Mouse (Mus musculus) C2C12 (cell line): ENCODE measurements around the gene Ipo13.

Source experiments
- CTCF ChIP-seq: IDR thresholded peaks from one replicate; pipeline ENCODE4 v1.5.1; 2011; ENCODE audit not compliant: control insufficient read depth, insufficient read depth, insufficient read length
- MAX ChIP-seq: IDR thresholded peaks from one replicate; pipeline ENCODE4 v1.6.1; 2011; ENCODE audit warnings: mild to moderate bottlenecking, control low read depth
- USF1 ChIP-seq: IDR thresholded peaks from one replicate; pipeline ENCODE4 v1.6.1; 2011; ENCODE audit warnings: low read depth, mild to moderate bottlenecking, control low read depth, moderate library complexity

DNA sequence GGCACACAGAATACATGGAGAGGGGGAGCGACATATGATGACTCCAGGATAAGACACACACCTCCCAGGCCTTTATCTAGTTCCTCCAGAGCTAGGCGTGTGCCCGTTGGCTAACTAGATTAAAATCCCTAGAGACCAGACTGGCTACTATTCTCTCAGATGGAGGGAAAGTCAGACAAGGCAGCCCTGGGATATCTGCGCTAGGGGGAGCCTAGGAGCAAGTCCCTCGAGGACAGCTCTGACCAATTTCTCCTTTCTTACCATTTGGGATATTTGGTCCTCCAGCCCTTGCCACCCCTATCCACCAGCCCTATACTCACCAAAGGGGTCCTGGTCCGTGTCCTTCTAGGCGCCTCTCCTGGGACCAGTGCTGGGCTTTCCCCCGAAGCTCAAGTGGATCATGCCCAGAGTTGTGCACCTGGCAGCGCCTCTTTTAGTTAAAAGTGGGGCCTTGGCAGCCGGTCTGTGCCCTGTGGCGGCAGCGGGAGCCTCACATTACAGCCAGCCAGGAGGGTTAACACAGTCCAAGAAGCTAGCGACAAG, 14.0 kb upstream of the Ipo13 start:
- peak; percentile 19 for TF ChIP-seq CTCF
- no peak for TF ChIP-seq USF1
- TF ChIP-seq MAX: no peak
